Mouse (Mus musculus) stomach, embryonic 14.5 days (tissue): ENCODE results near the gene Rexo2. TPM values are rescaled to one million over a fixed set of nuclear protein-coding genes. Genes with fewer than 3 reads are reported as not detected.

ENCODE experiments used
- microRNA-seq: library from miRNA; unstranded; fragments of <30 nt; microRNA quantifications from one replicate; pipeline ENCODE4, GENCODE M21; 2016
- polyA plus RNA-seq: library from polyadenylated mRNA; unstranded; fragments of >200 nt; fragmentation: Nextera tagmentation; extraction: Ambion mirVana; gene quantifications from 2 replicates; pipeline ENCODE4 v1.2.1, GENCODE M21; 2014

Gene Rexo2
- polyA plus RNA-seq, 1 experiment from 2014 or later: 89.5 TPM

Small RNA genes within 50 kb of the gene (microRNA-seq; reads per million reads assigned to microRNA genes)
- gene Gm23653: not detected

Other genes starting within 250 kb of the Rexo2 start
- gene Nxpe2, start 127.2 kb downstream of the Rexo2 start, polyA plus RNA-seq: 1.5 and 1.6 TPM in 2 replicates
- 116 and 123 TPM in 2 replicates for gene Rbm7, start 14.7 kb upstream of the Rexo2 start, polyA plus RNA-seq
- 36.1 and 39.3 TPM in 2 replicates for gene Gm5617, start 14.8 kb upstream of the Rexo2 start, polyA plus RNA-seq
- gene Nnmt, start 124.5 kb upstream of the Rexo2 start, polyA plus RNA-seq: 1.4 and 1.8 TPM in 2 replicates